Comparison of ENCODE assay signal across 8 mouse cellular contexts in genomic region chr2:170266407-170267101, GRCm38 (mm10).
A peak's percentile ranks its signal among the peaks of the same experiment; 100 is the strongest.
DNase-seq lines count a peak whose midpoint lies in the region; ATAC-seq and TF ChIP-seq lines count a peak whose summit lies in the region.

No protein-coding gene starts in this region.

- 0 out of 2 replicates have a peak, but pooled peaks cover 1% of the 10 kb centered on the region for H3K27me3 ChIP-seq in kidney, adult 2 months (replicated peaks; ENCODE audit: control insufficient read depth, insufficient read depth, low read length)
- no peaks in the 10 kb centered on the region for H3K27me3 ChIP-seq in hindbrain, embryonic 16.5 days (replicated peaks; ENCODE audit: control insufficient read depth, insufficient read depth, low read length)
- H3K27me3 ChIP-seq in lung, embryonic 14.5 days (ENCODE audit: insufficient read depth, low read length), result no peaks in the 10 kb centered on the region

- no peak for TF ChIP-seq POLR2A in kidney, adult 2 months (IDR thresholded peaks at IDR 0.05; ENCODE audit: low read depth, low read length)
- TF ChIP-seq POLR2A in olfactory bulb, adult 2 months (IDR thresholded peaks at IDR 0.05; ENCODE audit: insufficient read depth, low read depth, low read length), result no peak

- 11% methylated on average over 16 of the region's 16 CpGs for WGBS in kidney, adult 2 months
- WGBS in hindbrain, embryonic 16.5 days, result 16% methylated on average over 16 of the region's 16 CpGs
- WGBS in lung, embryonic 14.5 days, result 16% methylated on average over 16 of the region's 16 CpGs
- 11% methylated on average over 16 of the region's 16 CpGs for WGBS in olfactory bulb, adult 2 months

- peak overlapping the region; percentile 61 for H3K4me2 ChIP-seq in hindbrain, embryonic 16.5 days (ENCODE audit: low read length)
- peak overlapping the region; percentile 55 for H3K4me2 ChIP-seq in lung, embryonic 14.5 days

- peak overlapping the region; percentile 5; the same call in 1 of the 2 replicates for H3K4me3 ChIP-seq in kidney, adult 2 months (ENCODE audit: insufficient read depth, low read depth, low read length)
- peak overlapping the region; percentile 36 for H3K4me3 ChIP-seq in hindbrain, embryonic 16.5 days (ENCODE audit: low read length)
- peak overlapping the region; percentile 27 for H3K4me3 ChIP-seq in lung, embryonic 14.5 days (ENCODE audit: low read depth, low read length)
- H3K4me3 ChIP-seq in olfactory bulb, adult 2 months (ENCODE audit: insufficient read depth, low read depth, low read length), result peak overlapping the region; percentile 4; the same call in 1 of the 2 replicates

- TF ChIP-seq CTCF in kidney, adult 2 months (conservative IDR thresholded peaks at IDR 0.05; ENCODE audit: insufficient read depth, insufficient read length, low read depth, low read length), result peak; percentile 49
- peak; percentile 66 for TF ChIP-seq CTCF in lung, embryonic 14.5 days (IDR thresholded peaks at IDR 0.05; ENCODE audit: low read depth)
- TF ChIP-seq CTCF in olfactory bulb, adult 2 months (IDR thresholded peaks at IDR 0.05; ENCODE audit: insufficient read depth, low read depth, low read length), result no peak

- H3K4me1 ChIP-seq in kidney, adult 2 months (ENCODE audit: control insufficient read depth, insufficient read depth, low read length), result peaks cover 3% of the 10 kb centered on the region; the same call in 1 of the 2 replicates
- H3K4me1 ChIP-seq in hindbrain, embryonic 16.5 days (ENCODE audit: control insufficient read depth, insufficient read depth, low read depth, low read length), result no peaks in the 10 kb centered on the region; the same call in 1 of the 2 replicates
- H3K4me1 ChIP-seq in lung, embryonic 14.5 days (ENCODE audit: insufficient read depth), result peaks cover 13% of the 10 kb centered on the region
- peaks cover 3% of the 10 kb centered on the region; the same call in 1 of the 2 replicates for H3K4me1 ChIP-seq in olfactory bulb, adult 2 months (ENCODE audit: control insufficient read depth, insufficient read depth, low read length)

- 0 out of 2 replicates have a peak, but pooled peaks have one; percentile 42 for ATAC-seq in common myeloid progenitor, adult 5-6 weeks (replicated peaks; ENCODE audit: low read depth, poor library complexity, severe bottlenecking)
- ATAC-seq in hindbrain, embryonic 16.5 days, result no peak
- peak; percentile 55; the same call in 1 of the 2 replicates for ATAC-seq in lung, embryonic 14.5 days (ENCODE audit: insufficient read depth)

- H3K9ac ChIP-seq in hindbrain, embryonic 16.5 days (ENCODE audit: low read depth, low read length), result peak overlapping the region; percentile 1
- peak overlapping the region; percentile 17; the same call in 1 of the 2 replicates for H3K9ac ChIP-seq in lung, embryonic 14.5 days

- no peaks in the 10 kb centered on the region for H3K9me3 ChIP-seq in hindbrain, embryonic 16.5 days (ENCODE audit: control insufficient read depth, low read length)
- no peaks in the 10 kb centered on the region for H3K9me3 ChIP-seq in lung, embryonic 14.5 days (ENCODE audit: low read depth, low read length)

- no peaks in the 10 kb centered on the region for H3K36me3 ChIP-seq in kidney, adult 2 months (ENCODE audit: control insufficient read depth, insufficient read depth, low read length)
- H3K36me3 ChIP-seq in hindbrain, embryonic 16.5 days (ENCODE audit: control insufficient read depth, insufficient read depth, low read length), result no peaks in the 10 kb centered on the region
- no peaks in the 10 kb centered on the region for H3K36me3 ChIP-seq in lung, embryonic 14.5 days (ENCODE audit: insufficient read depth)

- H3K27ac ChIP-seq in kidney, adult 2 months (ENCODE audit: insufficient read depth, low read depth, low read length), result peak overlapping the region; percentile 13; the same call in 1 of the 2 replicates
- no peak overlapping the region for H3K27ac ChIP-seq in hindbrain, embryonic 16.5 days (ENCODE audit: low read depth, low read length)
- peak overlapping the region; percentile 83 for H3K27ac ChIP-seq in lung, embryonic 14.5 days (ENCODE audit: low read depth)
- H3K27ac ChIP-seq in olfactory bulb, adult 2 months (ENCODE audit: insufficient read depth, low read depth, low read length), result no peak overlapping the region

- peak; percentile 24 for DNase-seq in kidney, adult 2 months
- no peak for DNase-seq in kidney, adult 18-20 months
- DNase-seq in lung, embryonic 14.5 days, result peak; percentile 78
- DNase-seq in layer of hippocampus, adult 9-10 months (ENCODE audit: low spot score), result no peak
- no peak for DNase-seq in urinary bladder, postnatal 10 days (ENCODE audit: low spot score)

Comparison
In these comparisons a context has a peak if more than half of its experiments do, and no peak if none do; other contexts are left out.
1. DNase-seq: peak in kidney, adult 2 months (single experiment) and lung, embryonic 14.5 days (single experiment); none in kidney, adult 18-20 months (single experiment), layer of hippocampus, adult 9-10 months (single experiment) and urinary bladder, postnatal 10 days (single experiment).
2. H3K27ac ChIP-seq: peak in kidney, adult 2 months (single experiment) and lung, embryonic 14.5 days (single experiment); none in hindbrain, embryonic 16.5 days (single experiment) and olfactory bulb, adult 2 months (single experiment).
3. Peak in every context shown above with its lines, with median percentiles within 50 percentile points of each other: H3K4me3 ChIP-seq.